Mouse (Mus musculus) urinary bladder, postnatal 25 days (tissue): ENCODE data around the gene Morn3.

Experiments
- DNase-seq: peaks from one replicate; pipeline ENCODE4 v3.0.0; 2022; ENCODE audit warnings: low spot score

Morn3 gene

DNA sequence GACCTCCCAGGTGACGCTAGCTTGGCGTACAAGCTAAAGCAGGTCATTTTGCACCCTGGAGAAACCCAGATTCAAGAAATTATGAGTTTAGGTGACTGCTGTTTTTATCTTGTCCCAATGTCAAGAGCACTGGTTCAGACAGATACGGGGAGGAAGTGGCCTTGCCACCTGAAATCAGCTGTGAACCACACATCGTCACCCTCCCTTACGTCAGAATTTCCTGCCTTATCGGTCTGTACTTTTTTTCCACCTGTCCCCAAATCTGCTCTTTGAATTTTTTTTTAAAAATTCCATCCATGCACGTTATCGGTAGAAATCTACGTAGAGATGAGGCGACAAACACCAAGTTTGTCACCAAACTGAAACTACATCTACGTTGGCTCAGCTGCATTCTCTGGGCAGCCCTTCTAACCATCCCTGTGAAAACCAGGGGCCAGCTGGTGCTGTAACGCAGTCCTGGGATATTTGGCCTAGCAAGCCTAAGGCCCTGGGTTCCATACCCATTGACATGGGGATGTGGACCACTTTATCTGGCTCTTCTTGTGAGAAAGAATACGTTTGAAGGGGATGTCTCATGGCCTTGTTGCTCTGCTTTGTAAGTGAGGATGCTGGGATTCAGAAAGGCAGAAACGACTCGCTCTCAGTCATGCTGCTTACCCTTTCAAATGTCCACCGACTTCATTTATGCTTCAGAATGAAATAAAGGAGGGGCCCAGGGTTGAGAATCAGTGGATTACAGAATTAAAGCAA is 56.2 kb downstream of the Morn3 start:
- no peak for DNase-seq

DNA sequence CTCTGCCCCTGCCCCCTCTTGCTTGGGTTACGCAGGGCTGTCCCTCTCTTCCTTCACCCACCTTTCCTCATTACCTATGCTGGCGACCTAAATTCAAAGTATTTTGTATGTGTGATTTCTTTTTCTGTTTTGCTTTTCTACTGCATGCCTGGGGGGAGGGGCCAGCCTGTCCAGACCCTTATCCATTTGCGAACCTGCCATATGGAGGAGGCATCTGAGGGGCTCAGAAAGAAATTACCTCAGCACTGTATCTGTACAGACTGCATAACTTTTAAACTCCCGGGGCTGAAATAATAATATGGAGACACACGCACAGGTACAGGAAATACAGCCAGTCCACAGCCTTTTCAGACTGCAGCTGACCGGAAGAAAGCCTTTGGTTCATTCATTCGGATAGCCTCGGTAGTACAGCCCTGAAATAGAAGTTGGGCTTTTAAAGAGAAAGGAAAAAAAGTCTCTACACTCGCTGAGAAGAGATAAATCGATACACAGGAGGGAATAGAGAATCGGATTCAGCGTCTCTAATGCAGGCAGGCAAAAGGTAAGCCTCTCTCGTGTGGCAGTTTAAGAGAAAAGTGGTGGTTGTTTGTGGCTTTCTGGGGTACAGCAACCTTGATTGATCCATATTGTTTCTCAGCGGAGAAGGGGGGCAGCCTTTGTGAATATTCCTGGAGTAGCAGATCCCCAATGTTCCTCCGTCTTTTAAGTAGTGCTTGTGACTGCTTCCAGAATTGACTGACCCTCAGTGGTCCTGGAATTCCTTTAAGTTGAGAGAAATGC is 57.1 kb downstream of the Morn3 start, which contains the start of gene Kdm2b:
Gene Kdm2b (minus strand): TSS at position 273 of the 780 bp plus-strand sequence.
- no peak for DNase-seq

DNA sequence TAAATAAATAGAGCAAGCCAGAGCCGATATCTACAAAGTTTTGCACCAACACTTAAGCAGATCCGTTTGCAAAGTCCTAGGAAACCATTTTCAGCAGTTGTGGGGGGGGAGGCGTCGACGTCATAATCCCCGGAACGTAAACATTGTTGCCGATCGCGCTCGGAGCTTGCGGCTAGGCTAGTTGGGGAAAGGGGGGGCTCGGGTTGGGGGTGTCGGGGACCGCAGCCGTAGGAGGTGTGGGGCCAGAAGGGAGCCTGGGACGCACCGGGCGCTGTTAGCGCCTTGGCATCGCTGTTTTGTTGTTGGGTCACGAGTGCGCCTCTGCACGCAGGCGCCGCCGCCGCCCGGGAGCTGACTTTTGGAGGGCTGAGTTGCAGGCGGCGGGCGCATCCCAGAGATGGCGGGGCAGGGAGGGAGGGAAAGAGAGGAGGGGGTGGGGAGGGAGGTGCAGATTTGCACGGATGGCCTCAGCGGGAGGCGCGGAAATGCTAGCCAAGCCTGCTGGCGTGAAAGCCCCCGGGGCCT is 57.8 kb downstream of the Morn3 start:
- DNase-seq, result peak; percentile 56

DNA sequence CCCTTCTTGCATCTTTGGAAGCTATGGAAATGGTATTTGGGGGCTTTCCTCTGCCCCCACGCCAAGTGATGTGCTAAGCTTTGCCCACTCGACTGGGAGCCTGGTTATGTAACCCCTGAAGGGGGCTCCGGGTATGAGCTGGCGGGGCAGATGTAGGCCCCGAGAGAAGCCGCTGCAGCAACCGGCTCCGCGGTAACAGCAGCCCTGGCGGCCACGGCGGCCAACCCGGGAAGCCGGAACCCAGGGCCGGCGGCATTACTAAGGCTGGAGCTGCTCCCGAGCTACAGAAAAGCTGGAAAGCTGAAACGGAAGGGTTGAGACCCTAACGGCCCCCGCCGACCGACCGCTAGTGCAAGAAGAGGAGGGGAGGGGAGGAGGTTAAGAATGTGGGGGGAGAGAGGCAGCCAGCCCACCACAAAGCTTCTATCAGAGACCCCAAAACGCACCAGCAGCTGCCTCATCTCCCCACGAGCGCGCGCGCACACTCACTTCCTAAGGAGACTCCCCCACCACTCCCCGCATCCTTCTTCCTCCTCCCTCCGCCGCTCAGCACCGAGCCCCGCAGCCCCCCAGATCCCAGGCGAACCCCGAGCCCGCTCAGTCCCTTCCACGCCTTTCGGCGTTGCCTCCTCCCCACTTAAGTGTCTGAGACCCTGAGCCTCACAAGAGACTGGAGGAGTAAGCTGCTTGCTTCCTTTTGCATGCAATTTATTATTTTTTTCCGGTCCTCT is 58.6 kb downstream of the Morn3 start:
- DNase-seq, result peak; percentile 35

DNA sequence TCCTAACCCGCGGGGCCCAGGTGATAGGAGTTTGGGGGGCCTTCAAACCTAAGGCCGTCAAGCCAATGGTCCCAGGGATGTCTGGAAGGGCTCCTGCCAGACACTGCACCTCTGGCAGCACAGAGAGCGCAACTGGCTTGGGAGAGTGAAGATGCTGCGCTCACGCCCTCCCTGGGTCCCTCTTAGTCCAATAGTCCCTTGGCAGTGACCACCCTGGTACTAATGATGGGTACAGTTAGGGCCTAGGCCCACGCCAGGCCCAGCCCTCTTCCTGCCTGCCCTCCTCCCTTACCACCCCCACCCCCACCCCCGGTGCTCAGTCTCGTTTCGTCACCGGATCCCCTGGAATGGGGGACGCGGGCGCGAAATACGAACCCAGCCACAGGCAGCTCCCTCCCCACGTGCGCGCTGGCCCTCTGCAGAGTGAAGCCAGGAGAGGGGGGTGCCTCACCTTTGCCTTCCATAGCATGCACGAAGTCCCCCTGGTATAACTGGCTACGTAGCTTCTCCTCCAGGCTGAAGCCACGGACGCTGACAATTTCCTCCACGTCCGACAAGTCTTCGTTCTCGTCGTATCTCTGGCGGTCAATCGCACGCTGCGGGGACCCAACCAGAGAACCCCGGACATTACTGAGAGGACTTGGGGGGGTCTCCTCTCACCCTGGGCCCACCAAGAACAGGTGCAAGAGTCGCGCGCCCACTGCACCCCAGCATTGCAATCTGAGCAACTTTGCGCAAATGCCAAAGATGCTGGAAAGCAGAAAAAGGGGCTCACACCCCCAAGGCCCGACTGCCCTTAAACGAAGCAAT is 59.4 kb downstream of the Morn3 start:
- DNase-seq, result no peak

DNA sequence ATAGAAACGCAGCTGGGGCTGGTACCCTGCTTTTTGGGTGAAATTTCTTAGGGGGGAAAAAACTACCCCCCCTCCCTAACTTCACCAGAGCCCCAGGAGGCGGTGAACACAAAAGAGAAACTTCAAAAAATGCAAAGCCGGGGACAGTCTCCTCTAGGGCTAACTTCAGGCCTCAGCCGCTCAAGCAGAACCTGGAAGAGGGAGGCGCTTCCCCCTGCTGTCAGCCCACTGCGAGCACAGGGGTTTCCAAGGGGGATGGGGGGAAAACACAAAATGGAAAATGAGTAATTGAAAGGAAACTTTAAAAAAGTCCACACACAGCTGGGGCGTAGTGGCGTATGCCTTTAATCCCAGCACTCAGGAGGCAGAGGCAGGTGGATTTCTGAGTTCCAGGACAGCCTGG is 60.7 kb downstream of the Morn3 start:
- DNase-seq, result no peak
